17 mouse cellular contexts compared by ENCODE assay signal in the genomic region with DNA sequence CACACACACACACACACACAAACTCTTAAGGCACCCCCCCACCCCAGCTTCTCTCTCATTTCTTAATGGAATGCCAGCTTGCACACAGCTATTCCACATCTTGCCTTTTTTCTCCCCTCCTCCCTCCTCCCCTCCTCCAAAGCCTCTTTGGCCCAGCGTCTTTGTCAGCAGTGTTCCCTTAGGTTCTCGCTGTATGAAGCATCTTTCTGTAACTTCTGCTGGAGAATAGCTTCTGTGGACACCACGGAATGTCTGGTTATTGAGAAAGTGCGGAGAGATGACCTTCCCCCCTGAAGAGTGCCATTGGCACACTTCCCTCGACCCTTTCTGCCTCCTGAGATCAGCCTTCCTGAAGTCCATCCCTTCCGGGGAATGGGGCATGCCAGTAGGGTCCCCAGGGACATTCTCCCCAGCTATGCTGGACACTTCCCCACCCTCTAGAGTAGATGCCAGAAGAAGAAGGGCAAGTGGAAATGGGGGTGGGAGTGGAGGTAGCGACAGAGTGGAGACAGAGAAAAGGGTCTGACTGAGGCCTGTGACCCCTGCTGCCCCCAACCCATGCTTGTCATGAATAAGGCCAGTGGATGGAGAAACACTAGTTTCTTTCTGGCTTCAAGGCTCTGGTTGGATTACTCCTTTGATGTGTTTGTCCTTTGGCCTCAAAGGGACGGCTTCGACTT. TPM values are rescaled to one million over a fixed set of nuclear protein-coding genes. Genes with fewer than 3 reads are reported as not detected.
A peak's percentile ranks its signal among the peaks of the same experiment; 100 is the strongest.
DNase-seq lines count a peak whose midpoint lies in the region; ATAC-seq and TF ChIP-seq lines count a peak whose summit lies in the region.
"Had no signal": no experiment of that assay in that cellular context is flagged by ENCODE, and none has a peak within 500 bp of the region (broad histone marks: within the 10 kb centered on the region; RNA-seq: fewer than 3 reads in every experiment).

No protein-coding gene starts in this region.

- ATAC-seq in lung, embryonic 14.5 days (ENCODE audit: insufficient read depth), result no peak
- ATAC-seq in stomach, embryonic 14.5 days (ENCODE audit: insufficient number of reproducible peaks, insufficient read depth, low FRiP score, low read depth), result no peak
- ATAC-seq: liver, postnatal 0 days had no signal

- peak overlapping the region; percentile 16 for H3K27ac ChIP-seq in gastrocnemius, adult 2 months
- H3K27ac ChIP-seq in lung, embryonic 14.5 days (ENCODE audit: low read depth), result peak overlapping the region; percentile 65; the same call in 1 of the 2 replicates
- H3K27ac ChIP-seq in stomach, embryonic 14.5 days (ENCODE audit: low read length), result peak overlapping the region; percentile 88
- H3K27ac ChIP-seq: embryonic facial prominence, embryonic 13.5 days; hindbrain, embryonic 15.5 days; limb, embryonic 15.5 days had no signal

- peak; percentile 36 for DNase-seq in gastrocnemius, adult 2 months
- no peak for DNase-seq in gastrocnemius, adult 8-10 months (ENCODE audit: low spot score in 2 of 2)
- no peak for DNase-seq in lung, embryonic 14.5 days
- DNase-seq in lung, postnatal 10 days, result no peak
- DNase-seq in adipocyte (ENCODE audit: low spot score), result peak; percentile 71
- DNase-seq in left cerebral cortex, adult 18-20 months (ENCODE audit: low spot score in 2 of 2), result no peak
- DNase-seq in cerebellum, postnatal 4 days (ENCODE audit: low spot score in 2 of 2), result no peak
- DNase-seq: cerebellum, adult 8-10 months; kidney, adult 9 months; kidney, postnatal 4 days; liver, postnatal 0 days; right cerebral cortex, adult 18-20 months; thymus, postnatal 25 days had no signal

- H3K4me3 ChIP-seq in gastrocnemius, adult 2 months, result no peak overlapping the region
- H3K4me3 ChIP-seq in lung, embryonic 14.5 days (ENCODE audit: low read depth, low read length), result no peak overlapping the region
- no peak overlapping the region for H3K4me3 ChIP-seq in stomach, embryonic 14.5 days (ENCODE audit: low read depth, low read length)
- H3K4me3 ChIP-seq: embryonic facial prominence, embryonic 13.5 days; hindbrain, embryonic 15.5 days; limb, embryonic 15.5 days had no signal

- intact Hi-C loops in gastrocnemius, adult 2 months (cut with DNase I), result no loop called here

- H3K9ac ChIP-seq in lung, embryonic 14.5 days, result no peak overlapping the region
- no peak overlapping the region for H3K9ac ChIP-seq in stomach, embryonic 14.5 days (replicated peaks; ENCODE audit: low read depth, low read length)
- H3K9ac ChIP-seq: embryonic facial prominence, embryonic 13.5 days; hindbrain, embryonic 15.5 days; limb, embryonic 15.5 days; liver, postnatal 0 days had no signal

- peaks cover 19% of the 10 kb centered on the region for H3K4me1 ChIP-seq in lung, embryonic 14.5 days (ENCODE audit: insufficient read depth)
- H3K4me1 ChIP-seq in stomach, embryonic 14.5 days (ENCODE audit: control insufficient read depth, insufficient read depth, low read length), result peaks cover 33% of the 10 kb centered on the region
- H3K4me1 ChIP-seq: hindbrain, embryonic 15.5 days had no signal

- no peaks in the 10 kb centered on the region for H3K36me3 ChIP-seq in lung, embryonic 14.5 days (ENCODE audit: insufficient read depth)
- no peaks in the 10 kb centered on the region for H3K36me3 ChIP-seq in stomach, embryonic 14.5 days (ENCODE audit: control insufficient read depth, insufficient read depth, low read length)
- H3K36me3 ChIP-seq: embryonic facial prominence, embryonic 13.5 days; hindbrain, embryonic 15.5 days; limb, embryonic 15.5 days had no signal

- H3K27me3 ChIP-seq in lung, embryonic 14.5 days (ENCODE audit: insufficient read depth, low read length), result no peaks in the 10 kb centered on the region
- no peaks in the 10 kb centered on the region for H3K27me3 ChIP-seq in stomach, embryonic 14.5 days (ENCODE audit: control insufficient read depth, insufficient read depth, low read length)
- H3K27me3 ChIP-seq: embryonic facial prominence, embryonic 13.5 days; hindbrain, embryonic 15.5 days; limb, embryonic 15.5 days had no signal

- H3K4me2 ChIP-seq in lung, embryonic 14.5 days, result no peak overlapping the region
- H3K4me2 ChIP-seq in stomach, embryonic 14.5 days (replicated peaks; ENCODE audit: low read depth, low read length), result no peak overlapping the region
- H3K4me2 ChIP-seq: embryonic facial prominence, embryonic 13.5 days; hindbrain, embryonic 15.5 days; limb, embryonic 15.5 days had no signal

- no peaks in the 10 kb centered on the region for H3K9me3 ChIP-seq in lung, embryonic 14.5 days (ENCODE audit: low read depth, low read length)
- H3K9me3 ChIP-seq in stomach, embryonic 14.5 days (ENCODE audit: control insufficient read depth, low read depth, low read length), result no peaks in the 10 kb centered on the region
- H3K9me3 ChIP-seq: embryonic facial prominence, embryonic 13.5 days; hindbrain, embryonic 15.5 days; limb, embryonic 15.5 days had no signal

- no peak for TF ChIP-seq CTCF in gastrocnemius, adult 2 months (IDR thresholded peaks at IDR 0.05)
- no peak for TF ChIP-seq CTCF in lung, embryonic 14.5 days (IDR thresholded peaks at IDR 0.05; ENCODE audit: low read depth)

- 68% methylated on average over 9 of the region's 9 CpGs for WGBS in lung, embryonic 14.5 days
- 71% methylated on average over 9 of the region's 9 CpGs for WGBS in stomach, embryonic 14.5 days

RNA-seq across cellular contexts. Expression of gene Amotl2, which starts 39.3 kb away (rescaled TPM):
- total RNA-seq in gastrocnemius, adult 2 months (2021), result 10 to 100 TPM; 13.7 to 28.5 TPM
- 10 to 100 TPM; 12.7 to 17.4 (median 15.0) TPM for total RNA-seq in gastrocnemius, adult 8-10 months (2022)
- 40.3 and 49.4 TPM in 2 replicates for polyA plus RNA-seq in lung, embryonic 14.5 days (2014; fragmentation: Nextera tagmentation; extraction: Ambion mirVana)
- polyA plus RNA-seq in stomach, embryonic 14.5 days (2014; fragmentation: Nextera tagmentation; extraction: Ambion mirVana), result 22.1 and 28.9 TPM in 2 replicates
- 10 to 100 TPM; 19.5 to 20.5 TPM for total RNA-seq in left cerebral cortex, adult 18-20 months (2021)

Comparison
In these comparisons a context has a peak if more than half of its experiments do, and no peak if none do; other contexts are left out.
1. DNase-seq: peak in gastrocnemius, adult 2 months (single experiment) and adipocyte (single experiment); none in gastrocnemius, adult 8-10 months (0 of 2), lung, embryonic 14.5 days (single experiment), lung, postnatal 10 days (single experiment), left cerebral cortex, adult 18-20 months (0 of 2) and cerebellum, postnatal 4 days (0 of 2).
2. H3K27ac ChIP-seq: peak in every context shown above with its lines; median percentile 88 in stomach, embryonic 14.5 days; 65 in lung, embryonic 14.5 days; 16 in gastrocnemius, adult 2 months.